Mouse (Mus musculus) embryonic facial prominence, embryonic 11.5 days (tissue): ENCODE data around the gene Gm10277. TPM values are rescaled to one million over a fixed set of nuclear protein-coding genes. Genes with fewer than 3 reads are reported as not detected.
A peak's percentile ranks its signal among the peaks of the same experiment; 100 is the strongest.

Source experiments
- ATAC-seq: fragments of 200-750 bp; cut with Nextera tagmentation; replicated peaks from 2 replicates; pipeline ENCODE4 v1.8.0; 2017; ENCODE audit warnings: low read depth; ENCODE audit not compliant: insufficient number of reproducible peaks, low FRiP score, low TSS enrichment
- DNase-seq: peaks from one replicate; pipeline ENCODE4 v3.0.0-alpha.2; 2015; ENCODE audit warnings: low spot score
- H3K27ac ChIP-seq: fragments of 300-500 bp; sonication (generic); replicated peaks from 2 replicates; pipeline ENCODE4 v1.5.1; 2014; ENCODE audit warnings: mild to moderate bottlenecking, low read depth, low read length, control low read depth
- H3K27me3 ChIP-seq: fragments of 300-500 bp; sonication (generic); 2 replicates; pipeline ENCODE4 v1.6.1; 2014; ENCODE audit warnings: mild to moderate bottlenecking, low read length, moderate library complexity, mixed read lengths; ENCODE audit not compliant: control insufficient read depth, insufficient read depth
- H3K36me3 ChIP-seq: fragments of 300-500 bp; sonication (generic); replicated peaks from 2 replicates; pipeline ENCODE4 v1.6.1; 2014; ENCODE audit warnings: low read depth, mild to moderate bottlenecking, low read length, moderate library complexity, mixed read lengths; ENCODE audit not compliant: control insufficient read depth, insufficient read depth
- H3K4me1 ChIP-seq: fragments of 300-500 bp; sonication (generic); 2 replicates; pipeline ENCODE4 v1.6.1; 2014; ENCODE audit warnings: low read length, mixed read lengths; ENCODE audit not compliant: control insufficient read depth, insufficient read depth
- H3K4me2 ChIP-seq: fragments of 300-500 bp; sonication (generic); 2 replicates; pipeline ENCODE4 v1.6.1; 2014; ENCODE audit warnings: low read depth, mild to moderate bottlenecking, control low read depth, low read length, moderate library complexity
- H3K4me3 ChIP-seq: fragments of 300-500 bp; sonication (generic); 2 replicates; pipeline ENCODE4 v1.5.1; 2014; ENCODE audit warnings: low read depth, low read length, control low read depth
- H3K9ac ChIP-seq: fragments of 300-500 bp; sonication (generic); replicated peaks from 2 replicates; pipeline ENCODE4 v1.6.1; 2014; ENCODE audit warnings: mild to moderate bottlenecking, control low read depth, low read length
- H3K9me3 ChIP-seq: fragments of 300-500 bp; sonication (generic); replicated peaks from 2 replicates; pipeline ENCODE4 v1.6.1; 2016; ENCODE audit warnings: mild to moderate bottlenecking, low read length, inconsistent platforms, mixed read lengths; ENCODE audit not compliant: control insufficient read depth
- WGBS: fragments of 180-500 bp; shearing (Covaris S2); extraction: QIAGEN DNeasy Blood & Tissue Kit; methylation state at CpG from one replicate; pipeline ENCODE4 v1.1.7; 2014; 5-methylcytosine and 5-hydroxymethylcytosine counted together
- polyA plus RNA-seq: library from polyadenylated mRNA; unstranded; fragments of >200 nt; fragmentation: Nextera tagmentation; extraction: Ambion mirVana; gene quantifications from 2 replicates; pipeline ENCODE4 v1.2.1, GENCODE M21; 2014

Gm10277 gene
- polyA plus RNA-seq, 1 experiment from 2014 or later, result 0.49 TPM

DNA sequence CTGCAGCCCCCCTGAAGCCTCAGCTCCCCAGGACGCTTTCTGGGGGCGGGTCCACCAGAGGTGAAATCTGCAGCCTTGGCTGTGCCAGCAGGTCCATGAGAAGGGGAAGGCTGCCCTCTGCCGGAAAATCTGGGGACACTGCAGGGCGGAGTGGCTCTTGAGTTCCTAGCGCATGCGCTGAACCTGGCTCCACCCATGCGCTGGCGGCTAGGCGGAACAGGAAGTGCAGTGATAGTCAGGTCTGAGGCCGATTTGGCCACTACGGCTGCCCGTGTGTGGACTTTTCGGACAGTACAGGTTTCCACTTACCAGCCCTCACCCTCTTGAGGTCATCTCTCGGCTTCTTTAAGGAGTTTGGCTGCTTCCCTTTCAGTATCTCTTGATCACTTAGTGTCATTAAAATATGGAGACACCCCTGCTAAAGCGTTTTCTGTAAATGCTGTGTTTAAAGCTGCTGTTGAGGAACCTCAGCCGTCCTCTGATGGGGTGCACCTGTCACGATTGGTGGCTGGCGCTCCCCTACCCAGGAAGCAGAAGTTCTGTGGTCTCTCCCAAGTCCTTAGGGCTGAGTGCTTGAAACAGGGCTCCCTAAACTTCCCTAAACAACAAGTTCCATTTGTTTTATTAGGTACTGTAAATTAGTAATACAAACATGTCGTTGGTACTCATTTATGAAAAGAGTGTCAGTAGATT is 5.8 kb upstream of the Gm10277 start:
- DNase-seq (peak; percentile 98), ATAC-seq (peak; percentile 80)
- 5% methylated on average over 19 of the region's 19 CpGs for WGBS
- Histone ChIP-seq H3K4me2 (peak overlapping the region; percentile 33), H3K36me3 (no peaks in the 10 kb centered on the region), H3K4me3 (peak overlapping the region; percentile 15), H3K9me3 (no peaks in the 10 kb centered on the region), H3K4me1 (peaks cover 5% of the 10 kb centered on the region; the same call in 1 of the 2 replicates), H3K27ac (no peak overlapping the region), H3K27me3 (no peaks in the 10 kb centered on the region), H3K9ac (peak overlapping the region; percentile 43)

DNA sequence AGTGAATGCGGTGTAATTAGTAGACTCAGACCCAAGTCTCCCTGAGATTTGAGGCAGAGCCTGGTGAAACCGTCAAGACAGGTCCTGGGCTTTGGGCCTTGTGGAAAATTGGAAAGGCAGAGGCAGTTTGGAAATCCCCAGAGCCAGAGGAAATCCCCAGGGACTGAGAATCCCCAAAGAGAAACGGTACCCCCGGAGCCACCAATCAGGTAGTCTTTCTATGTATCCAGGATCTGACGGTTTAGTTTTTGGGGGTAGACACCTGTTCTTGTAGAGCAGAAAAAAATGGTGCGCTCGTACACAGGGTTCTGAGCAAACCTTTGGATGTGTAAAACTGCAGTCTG is 5.0 kb upstream of the Gm10277 start:
- WGBS, result 63% methylated on average over 7 of the region's 7 CpGs
- Histone ChIP-seq H3K4me3 (no peak overlapping the region), H3K27me3 (no peaks in the 10 kb centered on the region), H3K36me3 (no peaks in the 10 kb centered on the region), H3K4me1 (peaks cover 5% of the 10 kb centered on the region; the same call in 1 of the 2 replicates), H3K9ac (no peak overlapping the region), H3K27ac (no peak overlapping the region), H3K4me2 (no peak overlapping the region), H3K9me3 (no peaks in the 10 kb centered on the region)
- ATAC-seq (no peak), DNase-seq (no peak)

DNA sequence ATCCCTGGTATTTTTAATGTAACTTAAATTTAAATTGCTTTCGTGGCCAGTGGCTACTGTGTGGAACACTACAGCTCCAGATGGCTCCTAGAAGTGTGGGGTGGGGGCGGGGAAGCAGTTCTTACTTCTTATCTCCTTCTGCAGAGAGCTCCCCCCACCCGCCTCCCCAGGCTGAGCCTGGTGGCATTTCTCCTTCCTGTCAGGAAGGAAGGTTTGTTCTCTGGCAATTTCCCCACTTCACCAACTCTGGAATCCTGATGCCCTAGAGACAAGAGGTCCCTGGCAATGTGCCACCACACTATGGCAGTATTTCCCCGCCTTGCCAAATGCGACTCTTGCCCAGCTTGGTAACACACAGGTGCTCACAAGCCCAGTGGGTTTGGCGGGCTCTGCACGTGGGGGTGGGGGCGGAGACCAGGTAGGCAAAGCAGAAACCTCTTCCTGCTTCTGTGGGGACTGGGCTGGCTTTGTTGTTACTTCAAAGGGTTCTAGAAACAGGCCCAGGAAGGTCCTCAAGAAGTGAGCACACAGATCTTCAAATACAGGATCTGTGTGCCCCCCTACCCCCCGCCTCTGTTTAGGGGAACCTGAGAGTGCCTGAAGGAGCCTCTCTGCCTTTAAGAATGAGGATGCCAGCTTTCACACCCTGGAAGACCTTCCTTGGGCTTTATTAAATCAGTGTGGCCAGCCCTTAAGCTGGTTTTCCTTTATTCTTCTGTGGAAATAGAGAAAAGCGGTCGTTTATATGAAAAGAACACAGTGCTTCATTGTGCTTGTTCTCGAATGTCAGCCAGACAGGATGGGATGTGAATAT is 4.4 kb upstream of the Gm10277 start:
- Histone ChIP-seq H3K9me3 (no peaks in the 10 kb centered on the region), H3K27ac (peak overlapping the region; percentile 17; the same call in 1 of the 2 replicates), H3K9ac (0 out of 2 replicates have a peak overlapping the region, but pooled peaks have one; percentile 2), H3K36me3 (no peaks in the 10 kb centered on the region), H3K4me2 (no peak overlapping the region), H3K27me3 (no peaks in the 10 kb centered on the region), H3K4me3 (no peak overlapping the region), H3K4me1 (peaks cover 5% of the 10 kb centered on the region; the same call in 1 of the 2 replicates)
- WGBS, result 49% methylated on average over 12 of the region's 12 CpGs
- DNase-seq (no peak), ATAC-seq (no peak)

- peak; percentile 40 for ATAC-seq
- peak; percentile 62 for DNase-seq
- WGBS, result 17% methylated on average over 8 of the region's 8 CpGs
- Histone ChIP-seq H3K4me3 (no peak overlapping the region), H3K4me1 (peaks cover 5% of the 10 kb centered on the region; the same call in 1 of the 2 replicates), H3K36me3 (no peaks in the 10 kb centered on the region), H3K4me2 (no peak overlapping the region; the same call in 1 of the 2 replicates), H3K27ac (peak overlapping the region; percentile 17), H3K9me3 (no peaks in the 10 kb centered on the region), H3K27me3 (no peaks in the 10 kb centered on the region), H3K9ac (peak overlapping the region; percentile 43)
Measured at GRCm38 (mm10) chr11:77791241-77791727, 3.7 kb upstream of the Gm10277 start.

DNA sequence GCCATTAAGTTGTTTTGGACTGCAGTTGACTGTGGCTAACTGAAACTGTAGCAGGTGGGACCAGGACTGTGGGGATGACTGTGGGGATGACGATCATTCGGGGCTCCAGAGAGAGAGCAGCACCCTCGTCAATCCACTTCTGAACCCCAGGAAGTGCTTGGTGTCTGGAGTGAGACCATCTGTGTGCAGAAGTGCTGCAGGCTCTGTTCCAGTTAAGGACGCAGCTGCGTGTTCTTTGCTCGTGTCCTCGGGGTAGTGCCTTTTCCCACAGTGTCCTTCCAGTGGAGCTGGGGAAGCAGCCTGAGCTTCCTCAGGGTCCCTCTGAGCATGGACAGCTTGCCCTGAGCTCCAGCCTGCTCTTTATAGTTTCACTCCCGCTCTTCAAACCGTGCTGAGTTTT is 2.7 kb upstream of the Gm10277 start:
- H3K4me1 ChIP-seq, result peaks cover 7% of the 10 kb centered on the region
- ATAC-seq (no peak), DNase-seq (no peak)
- H3K4me3 ChIP-seq, result no peak overlapping the region
- WGBS, result 49% methylated on average over 9 of the region's 9 CpGs
- H3K27me3 ChIP-seq, result no peaks in the 10 kb centered on the region
- H3K36me3 ChIP-seq, result no peaks in the 10 kb centered on the region
- peak overlapping the region; percentile 28; the same call in 1 of the 2 replicates for H3K9ac ChIP-seq
- peak overlapping the region; percentile 17; the same call in 1 of the 2 replicates for H3K27ac ChIP-seq
- no peak overlapping the region for H3K4me2 ChIP-seq
- no peaks in the 10 kb centered on the region for H3K9me3 ChIP-seq

- Histone ChIP-seq H3K4me2 (no peak overlapping the region), H3K4me1 (peaks cover 7% of the 10 kb centered on the region), H3K4me3 (no peak overlapping the region), H3K27ac (no peak overlapping the region), H3K27me3 (no peaks in the 10 kb centered on the region), H3K9me3 (no peaks in the 10 kb centered on the region), H3K9ac (no peak overlapping the region), H3K36me3 (no peaks in the 10 kb centered on the region)
- 90% methylated on average over 5 of the region's 5 CpGs for WGBS
- ATAC-seq, result no peak
- DNase-seq, result no peak
Measured at GRCm38 (mm10) chr11:77789512-77789911, 2.0 kb upstream of the Gm10277 start.

- peaks cover 4% of the 10 kb centered on the region for H3K4me1 ChIP-seq
Measured at GRCm38 (mm10) chr11:77785768-77786561, 1.6 kb downstream of the Gm10277 start.

More at GRCm38 (mm10) chr11:77785768-77786561, 1.6 kb downstream of the Gm10277 start:
- WGBS, result 68% methylated on average over 7 of the region's 7 CpGs
- Histone ChIP-seq H3K36me3 (no peaks in the 10 kb centered on the region), H3K9ac (no peak overlapping the region), H3K27me3 (no peaks in the 10 kb centered on the region), H3K9me3 (no peaks in the 10 kb centered on the region), H3K4me3 (no peak overlapping the region), H3K4me2 (no peak overlapping the region; the same call in 1 of the 2 replicates), H3K27ac (no peak overlapping the region)
- DNase-seq (no peak), ATAC-seq (no peak)
